Mouse (Mus musculus): ENCODE measurements around the gene Atp8a1.

DNA sequence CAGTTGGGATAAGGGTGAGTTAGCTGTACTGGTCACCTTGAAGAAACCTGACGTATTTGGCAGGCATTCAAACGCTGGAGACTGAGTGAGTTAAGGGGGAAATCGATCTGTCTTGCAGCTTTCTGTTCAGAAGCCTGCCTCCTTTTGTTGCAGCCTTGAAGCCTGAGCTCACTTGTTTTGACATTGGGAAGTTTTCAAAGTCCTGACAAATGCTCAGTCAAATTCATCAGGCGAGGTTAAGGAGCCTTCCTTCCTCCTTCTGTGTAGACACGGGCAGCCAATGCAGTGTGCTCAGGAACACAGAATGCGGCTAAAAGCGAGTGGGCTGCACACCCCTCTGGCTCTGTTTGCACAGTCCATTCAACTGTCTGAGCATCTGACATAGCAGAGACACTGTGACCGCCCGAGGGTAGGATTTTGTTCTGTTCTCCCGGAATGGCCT is 16.7 kb upstream of the Atp8a1 start:
- no peak for TF ChIP-seq GATA1 (IDR thresholded peaks at IDR 0.05; ENCODE audit: borderline replicate concordance, low read length)
- TF ChIP-seq FLI1 (IDR thresholded peaks at IDR 0.05; ENCODE audit: low read length) = no peak

Measured in megakaryocyte, embryonic 14.5 days (primary cell).